Mouse (Mus musculus) heart, adult 11 months (tissue): Measurements from ENCODE around the gene Nup93.

Experiments
- DNase-seq: peaks from one replicate; pipeline ENCODE4 v3.0.0; 2022

Nup93 gene

DNA sequence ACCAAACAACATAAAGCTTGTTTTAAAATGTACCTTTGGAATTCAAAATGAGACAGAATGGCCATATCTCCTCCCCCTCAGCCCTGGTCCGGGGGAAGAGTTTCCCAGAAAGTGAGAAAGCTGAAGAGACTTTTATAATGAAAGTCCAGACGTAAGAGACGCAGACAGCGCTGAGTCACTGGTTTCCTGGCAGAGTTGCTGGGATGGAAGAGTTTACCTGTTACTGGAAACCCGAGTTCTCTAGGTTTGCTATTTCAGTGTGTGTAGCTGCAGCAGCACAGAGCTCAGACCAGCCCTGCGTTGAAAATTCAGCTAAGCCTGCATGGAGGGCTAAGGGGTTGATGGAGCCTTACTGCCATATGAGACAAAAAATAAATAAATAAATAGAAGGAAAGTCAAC lies 108.7 kb downstream of the Nup93 start:
- no peak for DNase-seq

- no peak for DNase-seq
Measured at GRCm38 (mm10) chr8:94324071-94324470, 109.7 kb downstream of the Nup93 start.

GRCm38 (mm10) chr8:94326016-94326415 lies 111.7 kb downstream of the Nup93 start:
- DNase-seq: no peak

- DNase-seq: no peak
Measured at GRCm38 (mm10) chr8:94328932-94329728, 114.8 kb downstream of the Nup93 start, which contains the start of gene Slc12a3. Gene Slc12a3 (plus strand): TSS chr8:94329201.

GRCm38 (mm10) chr8:94330733-94331132 lies 116.4 kb downstream of the Nup93 start:
- no peak for DNase-seq

- no peak for DNase-seq
Measured at GRCm38 (mm10) chr8:94333345-94333744, 119.0 kb downstream of the Nup93 start.

GRCm38 (mm10) chr8:94337559-94337958 lies 123.2 kb downstream of the Nup93 start:
- no peak for DNase-seq

DNA sequence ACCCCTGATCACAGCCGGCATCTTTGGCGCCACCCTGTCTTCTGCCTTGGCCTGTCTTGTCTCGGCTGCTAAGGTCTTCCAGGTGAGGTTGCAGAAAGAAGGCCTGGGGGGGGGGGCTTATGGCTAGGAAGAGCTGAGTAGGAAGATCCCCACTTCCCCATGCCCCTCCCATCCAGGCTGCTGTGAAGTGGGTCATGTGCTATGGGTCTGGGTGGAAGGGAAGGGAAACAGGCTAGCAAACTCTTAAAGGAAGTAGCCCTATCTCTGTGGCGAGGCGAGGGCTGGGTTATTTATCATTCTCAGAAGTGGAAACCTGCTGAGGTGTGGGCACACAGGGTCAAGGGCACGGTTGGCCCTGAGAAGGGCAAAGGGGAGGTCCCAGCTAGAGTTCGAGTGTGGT lies 126.4 kb downstream of the Nup93 start:
- DNase-seq: peak; percentile 94

GRCm38 (mm10) chr8:94342691-94343090 lies 128.3 kb downstream of the Nup93 start:
- peak; percentile 88 for DNase-seq

DNA sequence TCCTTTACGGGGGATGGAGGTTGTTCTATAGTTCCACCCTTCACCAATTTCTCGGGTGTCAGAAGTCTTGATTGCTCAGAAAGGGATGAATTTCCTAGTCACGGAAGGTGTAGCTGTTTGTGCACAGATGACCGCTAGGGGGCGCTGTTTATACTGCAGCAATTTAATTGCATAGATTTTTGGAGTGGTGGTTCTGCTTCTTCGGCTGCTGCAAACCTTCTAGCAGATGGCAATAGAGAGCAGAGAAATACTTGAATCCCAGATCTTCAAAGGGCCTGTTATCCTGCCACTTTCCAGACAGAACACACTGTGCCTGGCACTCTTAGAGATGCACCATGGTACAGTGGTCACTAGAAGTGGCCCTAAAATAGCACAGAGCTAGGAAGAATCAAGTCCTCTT lies 128.9 kb downstream of the Nup93 start:
- DNase-seq: peak; percentile 96

DNA sequence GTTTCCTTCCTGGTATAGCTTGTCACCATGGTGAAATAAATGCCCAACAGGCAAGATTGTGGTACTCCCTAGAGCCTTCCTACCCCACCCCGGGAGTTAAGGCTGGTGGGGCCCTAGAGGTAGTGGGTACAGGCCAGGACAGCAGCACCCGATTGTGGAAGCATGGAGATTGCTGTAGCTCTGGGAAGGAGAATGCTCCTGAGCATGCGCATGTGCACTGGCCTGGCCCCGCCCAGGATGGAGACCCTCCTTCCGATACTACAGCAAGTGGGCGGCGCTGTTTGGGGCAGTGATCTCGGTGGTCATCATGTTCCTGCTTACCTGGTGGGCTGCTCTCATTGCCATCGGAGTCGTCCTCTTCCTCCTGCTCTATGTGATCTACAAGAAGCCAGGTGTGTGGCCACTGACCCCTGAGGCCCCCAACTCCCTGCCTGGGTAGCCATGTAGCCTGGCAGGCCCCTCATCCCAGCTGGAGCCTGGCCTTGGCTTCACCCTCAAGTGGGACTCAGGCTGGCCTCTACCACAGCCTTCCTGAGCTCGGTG lies 129.5 kb downstream of the Nup93 start:
- DNase-seq: peak; percentile 91

DNA sequence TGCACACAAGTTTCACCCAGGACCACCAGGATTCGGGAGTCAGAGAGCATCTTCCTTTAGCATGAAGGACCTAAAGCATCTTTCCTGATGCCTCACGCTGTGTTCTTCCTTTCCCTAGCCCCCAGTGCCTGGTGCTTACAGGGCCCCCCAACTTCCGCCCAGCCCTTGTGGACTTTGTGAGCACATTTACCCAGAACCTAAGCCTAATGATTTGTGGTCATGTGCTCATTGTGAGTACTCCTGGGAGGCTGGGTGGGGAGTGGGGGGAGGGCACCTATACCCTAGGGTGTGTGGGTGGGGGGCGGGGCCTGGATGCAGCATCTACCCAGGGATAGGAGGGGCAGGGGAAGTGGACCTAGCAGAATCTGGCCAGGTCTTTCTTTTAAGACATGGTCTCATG lies 131.3 kb downstream of the Nup93 start:
- no peak for DNase-seq

DNA sequence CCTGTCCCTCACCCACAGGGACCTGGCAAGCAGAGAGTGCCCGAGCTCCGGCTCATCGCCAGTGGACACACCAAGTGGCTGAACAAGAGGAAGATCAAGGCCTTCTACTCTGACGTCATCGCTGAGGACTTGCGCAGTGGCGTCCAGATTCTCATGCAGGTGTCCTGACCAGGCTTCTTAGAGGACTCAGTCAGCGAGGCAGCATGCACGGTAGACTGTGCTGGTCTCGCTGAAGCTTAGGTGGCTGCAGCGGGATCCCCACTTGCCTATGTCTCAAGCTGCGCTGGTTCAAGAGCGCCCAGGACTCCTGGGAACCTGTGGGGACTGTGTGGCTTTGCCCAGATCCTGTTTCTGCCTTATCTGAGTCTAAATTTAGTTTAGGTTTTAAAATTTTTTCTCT lies 131.9 kb downstream of the Nup93 start:
- peak; percentile 87 for DNase-seq

DNA sequence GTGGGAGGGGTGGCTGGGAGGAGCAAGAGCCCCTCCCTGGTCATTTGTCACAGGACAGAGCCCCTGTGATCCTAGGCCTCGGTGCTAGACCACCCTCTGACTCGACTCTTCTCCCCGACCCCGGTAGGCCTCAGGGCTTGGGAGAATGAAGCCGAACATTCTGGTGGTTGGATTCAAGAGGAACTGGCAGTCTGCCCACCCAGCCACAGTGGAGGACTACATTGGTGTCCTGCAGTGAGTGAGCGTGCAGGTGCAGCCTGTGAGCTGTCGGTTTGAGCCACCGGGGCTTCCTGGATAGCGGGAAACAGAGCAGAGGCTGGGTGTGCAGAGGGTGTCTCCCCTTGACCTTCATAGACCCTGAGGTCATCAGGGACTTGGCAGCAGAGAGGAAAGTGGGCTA lies 134.1 kb downstream of the Nup93 start:
- DNase-seq: peak; percentile 90

DNA sequence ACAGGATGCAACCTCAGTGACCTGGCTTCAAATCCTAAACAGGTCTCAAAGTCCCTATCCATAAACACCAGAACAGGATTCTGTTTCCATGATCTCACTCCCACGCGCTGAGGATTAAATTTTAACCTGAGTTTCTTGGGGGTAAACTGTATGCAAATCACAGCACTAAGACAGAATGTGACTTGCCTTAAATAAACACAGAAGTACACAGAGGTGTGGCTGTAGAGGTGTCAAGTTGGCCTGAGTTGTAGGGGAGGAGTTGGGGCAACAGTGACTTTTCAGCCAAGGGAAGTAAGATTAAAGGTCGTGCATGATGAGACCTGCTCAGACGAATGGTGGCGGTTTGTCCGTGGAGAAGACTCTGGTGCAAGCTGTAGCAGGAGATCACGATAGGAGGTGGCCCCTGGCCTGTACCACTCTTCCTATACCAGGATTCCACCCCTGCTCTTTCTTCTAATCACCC lies 139.7 kb downstream of the Nup93 start:
- DNase-seq: peak; percentile 94

DNA sequence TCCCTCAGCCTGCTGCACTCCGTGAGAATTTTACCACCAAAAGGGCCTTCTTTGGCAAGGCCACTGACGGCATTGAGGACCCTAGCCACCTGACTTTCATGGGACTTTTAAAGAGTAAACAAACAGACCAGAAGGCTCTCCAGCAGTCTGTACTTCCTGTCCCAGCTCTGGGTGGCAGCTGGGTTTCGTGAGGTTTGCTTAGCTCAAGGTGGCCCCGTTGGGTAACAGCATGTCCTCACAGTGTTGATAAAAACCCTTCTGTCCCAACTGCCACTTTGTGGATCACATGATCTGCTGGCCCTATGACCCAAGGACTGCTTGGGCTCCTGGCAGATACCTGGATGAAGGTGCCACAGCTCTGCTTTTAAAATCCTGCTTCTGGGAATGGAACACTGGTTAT lies 140.2 kb downstream of the Nup93 start:
- DNase-seq: peak; percentile 96

GRCm38 (mm10) chr8:94357220-94357619 lies 142.9 kb downstream of the Nup93 start:
- DNase-seq: peak; percentile 96

DNA sequence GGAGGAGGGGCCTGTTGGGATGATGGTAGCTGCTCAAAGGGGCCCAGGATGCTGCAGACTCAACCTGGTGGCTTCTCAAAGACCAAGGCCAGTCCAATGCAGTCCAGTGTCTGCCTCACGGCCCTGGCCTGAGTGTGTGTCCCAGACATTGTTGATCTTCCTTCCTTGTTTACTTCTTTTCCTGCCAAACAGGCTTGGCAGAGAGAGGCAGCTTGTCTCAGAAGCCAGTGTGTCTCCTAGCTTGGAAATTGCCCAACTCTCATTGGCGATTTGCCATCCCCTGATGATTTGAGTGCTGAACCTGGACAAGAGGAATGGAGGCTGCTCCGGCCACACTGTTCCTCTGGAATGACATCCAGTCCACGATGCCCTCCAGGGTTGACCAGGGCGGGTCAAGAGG lies 144.2 kb downstream of the Nup93 start:
- DNase-seq: peak; percentile 98

GRCm38 (mm10) chr8:94361774-94362431 lies 147.5 kb downstream of the Nup93 start:
- DNase-seq: peak; percentile 97

- peak; percentile 98 for DNase-seq
Measured at GRCm38 (mm10) chr8:94362607-94363239, 148.4 kb downstream of the Nup93 start.

DNA sequence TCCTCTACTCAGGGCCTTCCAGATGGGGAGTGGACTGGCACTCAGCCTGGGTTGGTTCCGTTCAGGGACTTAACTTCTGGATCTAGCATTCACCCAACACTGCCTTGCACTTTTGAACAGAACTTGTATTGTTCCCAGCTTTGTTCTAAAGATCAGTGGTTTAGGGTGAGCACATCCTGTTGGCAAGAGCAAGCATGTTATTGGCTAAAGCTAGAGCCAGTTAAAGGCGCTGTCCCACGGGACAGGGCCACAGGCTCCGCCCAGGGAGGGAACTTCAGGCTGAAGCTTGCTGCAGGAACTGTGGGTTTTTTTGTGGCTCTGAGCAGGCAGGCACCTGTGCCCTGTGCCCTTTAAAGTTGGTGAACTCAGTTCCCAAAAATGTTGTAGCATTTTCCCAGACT lies 148.9 kb downstream of the Nup93 start:
- DNase-seq: peak; percentile 99

DNA sequence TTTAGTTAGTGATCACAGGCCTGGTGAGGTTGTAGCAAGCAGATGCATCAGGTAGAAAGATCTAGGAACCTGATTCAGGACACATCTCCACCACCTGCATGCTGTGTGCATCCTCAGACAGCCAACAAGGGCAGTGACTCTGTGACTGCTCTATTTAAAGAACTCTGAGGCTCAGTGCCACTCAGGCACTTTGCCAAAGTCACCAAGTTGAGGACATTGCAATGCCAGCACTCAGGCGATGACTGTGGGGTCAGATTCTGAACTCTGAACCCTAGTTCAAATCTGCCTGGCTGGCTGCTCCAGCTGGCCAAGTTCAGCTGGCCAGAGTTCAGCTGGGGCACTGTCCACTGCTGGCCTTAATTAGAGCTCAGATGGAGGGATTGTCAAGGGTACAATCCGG lies 149.5 kb downstream of the Nup93 start:
- DNase-seq: peak; percentile 97

- DNase-seq: no peak
Measured at GRCm38 (mm10) chr8:94364686-94365312, 150.4 kb downstream of the Nup93 start.
